Mouse (Mus musculus) heart, embryonic 15.5 days (tissue): ENCODE measurements around the gene Hist1h2af. TPM values are rescaled to one million over a fixed set of nuclear protein-coding genes. Genes with fewer than 3 reads are reported as not detected.

ENCODE experiments used
- ATAC-seq: fragments of 200-750 bp; cut with Nextera tagmentation; replicated peaks from 2 replicates; pipeline ENCODE4 v1.8.0; 2017; ENCODE audit warnings: low read depth, moderate TSS enrichment; ENCODE audit not compliant: insufficient number of reproducible peaks, insufficient read depth, low FRiP score
- H3K27ac ChIP-seq: fragments of 300-500 bp; sonication (generic); 2 replicates; pipeline ENCODE4 v1.5.1; 2015; ENCODE audit warnings: mild to moderate bottlenecking, inconsistent platforms
- H3K27me3 ChIP-seq: fragments of 300-500 bp; sonication (generic); 2 replicates; pipeline ENCODE4 v1.6.1; 2015; ENCODE audit warnings: inconsistent platforms
- H3K36me3 ChIP-seq: fragments of 300-500 bp; sonication (generic); 2 replicates; pipeline ENCODE4 v1.6.1; 2015; ENCODE audit warnings: mild to moderate bottlenecking, inconsistent platforms
- H3K4me1 ChIP-seq: fragments of 300-500 bp; sonication (generic); replicated peaks from 2 replicates; pipeline ENCODE4 v1.6.1; 2015; ENCODE audit warnings: inconsistent platforms
- H3K4me2 ChIP-seq: fragments of 300-500 bp; sonication (generic); 2 replicates; pipeline ENCODE4 v1.6.1; 2015; ENCODE audit warnings: inconsistent platforms, mild to moderate bottlenecking, moderate library complexity
- H3K4me3 ChIP-seq: fragments of 300-500 bp; sonication (generic); 2 replicates; pipeline ENCODE4 v1.5.1; 2015; ENCODE audit warnings: mild to moderate bottlenecking, inconsistent platforms
- H3K9ac ChIP-seq: fragments of 300-500 bp; sonication (generic); 2 replicates; pipeline ENCODE4 v1.6.1; 2015; ENCODE audit warnings: mild to moderate bottlenecking, inconsistent platforms
- H3K9me3 ChIP-seq: fragments of 300-500 bp; sonication (generic); replicated peaks from 2 replicates; pipeline ENCODE4 v1.6.1; 2016; ENCODE audit warnings: inconsistent platforms
- WGBS: fragments of 180-500 bp; shearing (Covaris S2); methylation state at CpG from one replicate; pipeline ENCODE4 v1.1.7; 2015; ENCODE audit warnings: mixed read lengths; 5-methylcytosine and 5-hydroxymethylcytosine counted together
- polyA plus RNA-seq: library from polyadenylated mRNA; unstranded; fragments of >200 nt; fragmentation: Nextera tagmentation; extraction: Ambion mirVana; gene quantifications from 2 replicates; pipeline ENCODE4 v1.2.1, GENCODE M21; 2015

Hist1h2af gene
- polyA plus RNA-seq, 1 experiment from 2014 or later: 2.6 TPM

DNA sequence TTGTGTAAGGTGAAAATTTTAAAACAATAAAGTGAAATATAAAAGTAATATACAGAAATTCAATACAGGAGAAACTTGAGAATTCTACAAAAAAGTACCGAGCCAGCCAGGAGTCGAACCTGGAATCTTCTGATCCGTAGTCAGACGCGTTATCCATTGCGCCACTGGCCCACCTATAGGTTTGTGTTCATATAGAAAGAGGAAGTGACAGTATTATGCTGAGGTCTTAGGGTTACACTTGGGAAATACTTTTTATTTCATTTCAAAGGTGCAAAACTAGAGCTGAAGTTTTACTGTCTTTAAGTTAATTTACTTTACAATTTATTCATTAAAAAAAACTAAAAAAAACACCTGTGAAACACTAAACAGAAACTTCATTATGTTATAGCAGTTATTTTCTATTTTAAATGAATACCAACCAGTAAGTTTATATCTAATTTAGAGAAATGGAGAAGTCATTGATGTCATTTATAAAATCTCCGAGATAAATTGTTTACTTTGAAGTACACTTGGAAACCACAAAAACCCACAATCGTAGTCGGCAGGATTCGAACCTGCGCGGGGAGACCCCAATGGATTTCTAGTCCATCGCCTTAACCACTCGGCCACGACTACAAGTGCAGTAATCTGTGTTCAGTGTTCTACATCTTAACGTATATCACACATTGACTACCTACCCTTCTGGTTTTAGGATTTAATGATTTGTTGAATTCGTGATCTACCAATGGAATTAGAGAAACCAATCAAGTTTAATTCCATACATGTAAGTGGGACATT, 33.1 kb upstream of the Hist1h2af start:
- Histone ChIP-seq H3K9me3 (no peaks in the 10 kb centered on the region), H3K4me2 (peak overlapping the region; percentile 14; the same call in 1 of the 2 replicates), H3K27me3 (no peaks in the 10 kb centered on the region), H3K27ac (no peak overlapping the region), H3K9ac (no peak overlapping the region), H3K4me3 (no peak overlapping the region), H3K36me3 (no peaks in the 10 kb centered on the region), H3K4me1 (peaks cover 20% of the 10 kb centered on the region)
- ATAC-seq: no peak
- WGBS: 7% methylated on average over 17 of the region's 17 CpGs

DNA sequence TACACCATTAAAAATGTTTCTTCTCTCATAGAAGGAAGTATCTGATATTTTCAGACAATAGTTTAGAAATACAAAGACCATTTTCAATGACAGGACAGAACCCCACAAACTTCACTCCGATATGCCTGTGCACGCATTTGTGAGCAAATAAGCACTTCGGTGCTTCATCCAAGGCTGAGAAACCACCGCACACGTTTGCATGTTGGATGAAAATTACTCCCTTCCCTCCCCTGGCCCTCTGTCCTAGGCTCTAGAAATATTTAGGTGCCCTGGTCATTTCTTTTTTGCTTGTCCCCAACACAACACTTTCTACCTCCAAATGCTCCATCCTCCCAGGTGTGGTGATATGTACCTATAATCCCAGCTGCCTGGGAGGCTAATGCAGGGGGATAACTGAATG, 32.2 kb upstream of the Hist1h2af start:
- H3K36me3 ChIP-seq: no peaks in the 10 kb centered on the region
- WGBS: 24% methylated on average over 5 of the region's 5 CpGs
- H3K27me3 ChIP-seq: no peaks in the 10 kb centered on the region
- H3K4me1 ChIP-seq: peaks cover 26% of the 10 kb centered on the region
- H3K9ac ChIP-seq: no peak overlapping the region
- ATAC-seq: no peak
- no peak overlapping the region for H3K27ac ChIP-seq
- H3K4me3 ChIP-seq: peak overlapping the region; percentile 19; the same call in 1 of the 2 replicates
- H3K9me3 ChIP-seq: no peaks in the 10 kb centered on the region
- peak overlapping the region; percentile 44 for H3K4me2 ChIP-seq

DNA sequence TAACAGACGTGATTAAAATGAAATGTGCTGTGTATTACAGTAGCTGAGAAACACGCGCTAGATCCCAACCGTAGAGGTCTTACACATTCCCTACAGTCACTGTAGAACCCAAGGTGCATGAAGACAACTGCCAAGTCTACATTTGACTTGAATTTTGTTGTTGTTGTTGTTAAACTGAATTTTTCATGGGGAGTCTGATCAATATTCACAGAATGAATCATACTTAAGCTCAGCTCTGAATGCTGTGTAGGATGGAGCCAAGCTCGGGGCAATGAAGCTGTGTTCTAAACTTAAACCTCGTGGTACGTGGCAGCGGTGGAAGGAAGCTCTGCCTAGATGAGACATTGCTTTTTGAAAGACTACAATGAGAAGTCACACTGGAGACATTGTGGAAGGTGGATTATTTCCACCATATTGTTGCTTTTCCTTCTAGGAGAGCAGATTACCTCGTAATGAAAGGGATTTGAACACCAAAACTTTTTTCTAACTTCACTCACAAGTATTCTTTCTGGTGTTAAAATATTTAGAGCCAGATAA, 31.6 kb upstream of the Hist1h2af start:
- WGBS: 37% methylated on average over 9 of the region's 9 CpGs
- H3K36me3 ChIP-seq: no peaks in the 10 kb centered on the region
- no peak overlapping the region; the same call in 1 of the 2 replicates for H3K4me3 ChIP-seq
- H3K27me3 ChIP-seq: no peaks in the 10 kb centered on the region
- ATAC-seq: no peak
- peaks cover 28% of the 10 kb centered on the region for H3K4me1 ChIP-seq
- H3K27ac ChIP-seq: no peak overlapping the region
- H3K9ac ChIP-seq: no peak overlapping the region
- H3K9me3 ChIP-seq: no peaks in the 10 kb centered on the region
- peak overlapping the region; percentile 44 for H3K4me2 ChIP-seq

DNA sequence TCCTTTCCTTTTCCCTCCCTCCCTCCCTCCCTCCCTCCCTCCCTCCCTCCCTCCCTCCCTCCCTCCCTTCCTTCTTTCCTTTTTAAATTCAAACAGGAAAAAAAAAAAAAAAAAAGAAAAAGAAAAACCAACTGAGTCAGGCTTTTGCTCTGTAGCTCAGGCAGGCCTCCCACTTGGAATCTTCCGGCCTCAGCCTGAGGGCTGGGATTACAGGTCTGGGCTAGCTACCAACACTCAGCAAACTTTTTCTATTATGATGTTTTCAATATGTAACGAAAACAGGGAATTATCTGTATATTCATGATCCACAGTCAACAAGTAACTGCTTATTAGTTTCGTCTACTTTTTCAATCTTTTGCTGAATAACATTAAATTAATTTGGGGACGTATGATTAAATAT, 30.8 kb upstream of the Hist1h2af start:
- H3K27me3 ChIP-seq: no peaks in the 10 kb centered on the region
- WGBS: 65% methylated on average over 4 of the region's 4 CpGs
- H3K4me1 ChIP-seq: peaks cover 28% of the 10 kb centered on the region
- no peak overlapping the region for H3K9ac ChIP-seq
- no peak overlapping the region for H3K4me2 ChIP-seq
- no peak overlapping the region for H3K27ac ChIP-seq
- no peak overlapping the region for H3K4me3 ChIP-seq
- no peaks in the 10 kb centered on the region for H3K36me3 ChIP-seq
- H3K9me3 ChIP-seq: no peaks in the 10 kb centered on the region
- no peak for ATAC-seq

DNA sequence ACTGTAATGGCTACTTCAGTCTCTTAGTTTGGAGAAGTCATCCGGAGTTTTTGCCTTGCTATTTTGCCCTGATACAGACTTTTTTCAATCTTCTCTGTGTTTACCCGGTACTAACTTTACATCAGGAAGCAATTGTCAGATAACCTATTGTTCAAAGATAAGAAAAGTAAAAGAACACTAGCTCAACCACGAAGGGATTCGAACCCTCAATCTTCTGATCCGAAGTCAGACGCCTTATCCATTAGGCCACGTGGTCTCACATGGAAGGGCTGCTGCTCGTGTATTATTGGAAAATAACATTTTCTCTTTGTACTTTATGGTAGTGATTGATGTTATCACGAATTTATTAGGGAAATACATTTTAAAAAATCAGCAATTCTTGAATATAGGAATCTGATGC, 29.9 kb upstream of the Hist1h2af start:
- Histone ChIP-seq H3K27me3 (no peaks in the 10 kb centered on the region), H3K4me3 (no peak overlapping the region), H3K4me2 (no peak overlapping the region), H3K9me3 (no peaks in the 10 kb centered on the region), H3K9ac (no peak overlapping the region), H3K36me3 (no peaks in the 10 kb centered on the region), H3K27ac (no peak overlapping the region), H3K4me1 (peaks cover 27% of the 10 kb centered on the region)
- WGBS: 5% methylated on average over 9 of the region's 9 CpGs
- no peak for ATAC-seq

DNA sequence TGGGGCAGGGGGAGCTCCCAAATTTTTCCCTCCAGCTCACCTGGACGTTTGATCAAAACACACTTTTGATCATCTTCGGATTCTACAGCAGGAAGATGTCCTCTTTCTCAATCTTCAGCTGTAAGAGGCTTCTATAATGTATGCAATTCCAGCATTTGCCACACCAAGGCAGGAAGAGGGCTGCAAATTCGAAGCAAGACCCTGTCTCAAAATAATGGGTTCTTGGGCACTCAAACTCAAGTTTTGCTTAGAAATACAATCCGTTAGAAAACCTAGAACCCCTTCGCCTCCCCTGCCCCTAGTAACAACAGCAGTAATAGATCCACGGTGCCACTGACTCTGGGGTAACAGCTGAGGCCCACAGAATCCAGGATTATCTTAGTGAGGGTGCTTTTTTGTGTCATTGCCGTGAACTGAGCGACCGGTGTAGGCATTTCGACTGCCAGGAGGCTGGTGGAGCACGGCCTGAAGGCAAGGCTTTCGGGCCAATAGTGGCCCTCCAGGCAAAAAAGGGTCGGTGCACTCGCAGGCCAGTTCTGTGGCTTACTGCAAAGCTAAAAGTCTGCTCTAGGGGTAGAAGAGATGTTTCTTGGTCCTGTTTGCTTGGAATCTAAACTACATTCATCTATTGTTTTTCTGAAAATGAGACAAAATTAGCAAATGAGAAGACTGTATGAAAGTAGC, 27.9 kb upstream of the Hist1h2af start:
- peaks cover 29% of the 10 kb centered on the region for H3K4me1 ChIP-seq
- ATAC-seq: no peak
- H3K9me3 ChIP-seq: no peaks in the 10 kb centered on the region

DNA sequence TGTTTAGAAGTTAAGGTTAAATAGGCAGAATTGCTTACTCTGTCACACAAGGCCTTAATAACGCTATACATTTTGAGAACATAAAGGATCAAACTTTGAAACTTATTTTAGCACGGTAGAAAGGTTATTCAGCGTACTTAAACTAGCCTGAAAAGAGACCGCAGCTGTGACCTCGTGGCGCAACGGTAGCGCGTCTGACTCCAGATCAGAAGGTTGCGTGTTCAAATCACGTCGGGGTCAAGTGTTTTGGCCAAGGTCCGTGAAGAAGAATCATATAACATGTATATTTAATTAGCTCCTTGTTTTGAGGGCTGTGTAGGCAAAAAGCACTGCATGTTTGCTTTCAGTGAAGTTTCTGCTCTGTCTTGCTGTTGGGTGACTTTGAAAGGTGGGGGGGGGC, 27.4 kb upstream of the Hist1h2af start:
- Histone ChIP-seq H3K4me3 (peak overlapping the region; percentile 36), H3K4me2 (peak overlapping the region; percentile 62), H3K27ac (peak overlapping the region; percentile 51; the same call in 1 of the 2 replicates), H3K27me3 (no peaks in the 10 kb centered on the region), H3K4me1 (peaks cover 29% of the 10 kb centered on the region), H3K9me3 (no peaks in the 10 kb centered on the region), H3K9ac (no peak overlapping the region), H3K36me3 (no peaks in the 10 kb centered on the region)
- WGBS: 10% methylated on average over 13 of the region's 13 CpGs
- ATAC-seq: no peak

More for the DNA sequence above, 27.9 kb upstream of the Hist1h2af start:
- Histone ChIP-seq H3K4me3 (peak overlapping the region; percentile 36), H3K9ac (no peak overlapping the region), H3K27me3 (no peaks in the 10 kb centered on the region), H3K4me2 (peak overlapping the region; percentile 62), H3K27ac (peak overlapping the region; percentile 51; the same call in 1 of the 2 replicates), H3K36me3 (no peaks in the 10 kb centered on the region)
- WGBS: 10% methylated on average over 14 of the region's 14 CpGs

DNA sequence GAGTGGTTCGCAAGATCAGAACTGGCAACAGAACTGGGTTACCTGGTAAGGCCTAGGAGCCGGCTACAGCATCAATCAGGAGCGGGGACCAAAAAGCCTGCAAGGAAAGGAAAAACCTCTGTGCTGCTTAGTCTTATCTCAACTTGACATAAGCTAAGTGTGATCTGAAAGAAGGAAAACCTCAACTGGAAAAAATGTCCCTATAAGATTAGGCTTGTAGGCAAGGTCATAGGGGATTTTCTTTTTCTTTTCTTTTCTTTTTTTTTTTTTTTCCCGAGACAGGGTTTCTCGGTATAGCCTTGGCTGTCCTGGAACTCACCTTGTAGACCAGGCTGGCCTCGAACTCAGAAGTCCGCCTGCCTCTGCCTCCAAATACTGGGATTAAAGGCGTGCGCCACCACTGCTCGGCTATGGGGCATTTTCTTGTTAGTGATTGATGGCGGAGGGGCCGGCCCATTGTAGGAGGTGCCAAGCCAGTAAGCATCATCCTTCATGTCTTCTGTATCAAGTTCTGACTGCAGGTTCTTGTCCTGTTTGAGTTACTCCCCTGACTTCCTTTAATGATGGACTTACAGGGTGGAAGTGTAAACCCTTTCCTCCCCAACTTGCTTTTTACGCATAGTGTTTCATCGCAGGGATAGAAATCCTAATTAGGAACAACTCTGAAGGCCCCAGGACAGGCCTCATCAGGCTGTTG, 26.7 kb upstream of the Hist1h2af start:
- Histone ChIP-seq H3K36me3 (no peaks in the 10 kb centered on the region), H3K27ac (peak overlapping the region; percentile 51; the same call in 1 of the 2 replicates), H3K4me3 (0 out of 2 replicates have a peak overlapping the region, but pooled peaks have one; percentile 36), H3K4me1 (peaks cover 26% of the 10 kb centered on the region), H3K9me3 (no peaks in the 10 kb centered on the region), H3K9ac (no peak overlapping the region), H3K27me3 (no peaks in the 10 kb centered on the region), H3K4me2 (peak overlapping the region; percentile 62)
- WGBS: 35% methylated on average over 14 of the region's 14 CpGs
- ATAC-seq: no peak

DNA sequence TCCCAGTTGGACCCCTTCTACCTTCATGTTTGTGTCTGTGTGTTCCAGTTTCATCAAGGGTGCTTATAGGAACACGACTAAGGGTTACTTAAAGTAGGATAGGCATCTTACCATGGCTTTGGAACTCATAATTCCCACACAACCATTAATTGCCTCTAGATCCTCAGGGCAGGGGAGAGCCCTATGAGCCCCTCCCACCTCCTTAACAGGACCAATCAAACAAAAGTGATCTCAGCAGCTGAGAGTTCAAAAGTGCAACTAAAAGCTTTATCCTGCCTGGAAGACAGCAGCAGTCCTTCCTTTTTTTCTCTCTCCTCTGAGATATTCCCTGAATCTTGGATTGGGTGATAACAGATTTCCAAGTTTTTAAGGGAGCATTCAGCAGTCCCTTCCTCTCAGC, 23.6 kb upstream of the Hist1h2af start:
- H3K36me3 ChIP-seq: no peaks in the 10 kb centered on the region
- H3K27me3 ChIP-seq: no peaks in the 10 kb centered on the region
- ATAC-seq: no peak
- peaks cover 23% of the 10 kb centered on the region for H3K4me1 ChIP-seq
- WGBS: 34% methylated on average over 1 of the region's 1 CpGs
- no peaks in the 10 kb centered on the region for H3K9me3 ChIP-seq
- no peak overlapping the region for H3K9ac ChIP-seq
- H3K27ac ChIP-seq: no peak overlapping the region
- H3K4me3 ChIP-seq: no peak overlapping the region
- no peak overlapping the region for H3K4me2 ChIP-seq

DNA sequence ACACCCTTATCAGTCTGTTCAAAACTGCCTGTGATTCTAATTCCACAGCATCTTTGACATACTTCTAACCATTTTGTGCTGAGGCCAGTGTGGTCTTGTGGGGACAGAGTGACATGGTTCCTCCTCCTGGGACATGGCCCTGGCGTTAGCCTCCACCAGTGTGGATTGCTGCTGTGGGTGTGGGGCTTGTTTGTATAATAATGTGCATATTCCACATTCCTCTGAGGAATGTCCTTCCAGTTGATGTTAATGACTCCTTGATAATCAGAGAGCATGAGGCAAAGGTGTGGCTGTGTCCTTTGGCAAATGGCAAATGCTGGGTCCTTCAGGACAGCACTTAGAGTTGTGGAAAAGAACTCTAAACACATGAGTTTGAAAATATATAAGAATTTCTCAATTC, 20.2 kb upstream of the Hist1h2af start:
- peaks cover 10% of the 10 kb centered on the region for H3K4me1 ChIP-seq
- no peaks in the 10 kb centered on the region for H3K9me3 ChIP-seq
- H3K27ac ChIP-seq: no peak overlapping the region
- no peak overlapping the region for H3K9ac ChIP-seq
- no peak overlapping the region for H3K4me2 ChIP-seq
- ATAC-seq: no peak
- no peak overlapping the region for H3K4me3 ChIP-seq
- no peaks in the 10 kb centered on the region for H3K27me3 ChIP-seq
- H3K36me3 ChIP-seq: no peaks in the 10 kb centered on the region
- 77% methylated on average over 1 of the region's 1 CpGs for WGBS

DNA sequence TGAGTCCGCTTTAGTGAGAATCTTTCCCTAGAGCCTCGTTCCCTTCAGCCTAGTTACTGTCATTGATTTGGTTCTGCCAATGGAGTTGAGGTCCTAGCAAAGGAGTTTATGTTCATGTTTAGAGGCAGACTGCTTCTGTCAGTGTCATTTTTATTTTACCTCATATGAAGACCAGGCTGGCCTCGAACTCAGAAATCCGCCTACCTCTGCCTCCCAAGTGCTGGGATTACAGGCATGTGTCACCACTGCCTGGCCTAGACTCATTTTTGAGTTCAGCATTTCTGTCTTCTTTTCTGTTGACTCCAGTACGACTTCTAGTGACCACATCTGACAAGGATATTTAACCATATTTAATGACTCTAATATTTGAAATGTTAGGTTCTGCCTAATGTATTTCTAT, 18.4 kb upstream of the Hist1h2af start:
- H3K27me3 ChIP-seq: no peaks in the 10 kb centered on the region

More for the DNA sequence above, 18.4 kb upstream of the Hist1h2af start:
- 73% methylated on average over 5 of the region's 5 CpGs for WGBS
- peaks cover 7% of the 10 kb centered on the region for H3K4me1 ChIP-seq
- no peak overlapping the region for H3K4me3 ChIP-seq
- no peak for ATAC-seq
- no peaks in the 10 kb centered on the region for H3K9me3 ChIP-seq
- H3K36me3 ChIP-seq: no peaks in the 10 kb centered on the region
- no peak overlapping the region for H3K27ac ChIP-seq
- H3K9ac ChIP-seq: no peak overlapping the region
- no peak overlapping the region for H3K4me2 ChIP-seq
